Mouse (Mus musculus): ENCODE results near the gene Ctsc. TPM values are rescaled to one million over a fixed set of nuclear protein-coding genes. Genes with fewer than 3 reads are reported as not detected.
"Not testable (repeated sequence)": the region's sequence is repeated elsewhere in the genome, so short reads cannot be mapped to it uniquely, and the experiment has no call there.

Ctsc gene
- 34.5 and 52.7 TPM in 2 replicates for polyA plus RNA-seq (2012; rRNA removed)

DNA sequence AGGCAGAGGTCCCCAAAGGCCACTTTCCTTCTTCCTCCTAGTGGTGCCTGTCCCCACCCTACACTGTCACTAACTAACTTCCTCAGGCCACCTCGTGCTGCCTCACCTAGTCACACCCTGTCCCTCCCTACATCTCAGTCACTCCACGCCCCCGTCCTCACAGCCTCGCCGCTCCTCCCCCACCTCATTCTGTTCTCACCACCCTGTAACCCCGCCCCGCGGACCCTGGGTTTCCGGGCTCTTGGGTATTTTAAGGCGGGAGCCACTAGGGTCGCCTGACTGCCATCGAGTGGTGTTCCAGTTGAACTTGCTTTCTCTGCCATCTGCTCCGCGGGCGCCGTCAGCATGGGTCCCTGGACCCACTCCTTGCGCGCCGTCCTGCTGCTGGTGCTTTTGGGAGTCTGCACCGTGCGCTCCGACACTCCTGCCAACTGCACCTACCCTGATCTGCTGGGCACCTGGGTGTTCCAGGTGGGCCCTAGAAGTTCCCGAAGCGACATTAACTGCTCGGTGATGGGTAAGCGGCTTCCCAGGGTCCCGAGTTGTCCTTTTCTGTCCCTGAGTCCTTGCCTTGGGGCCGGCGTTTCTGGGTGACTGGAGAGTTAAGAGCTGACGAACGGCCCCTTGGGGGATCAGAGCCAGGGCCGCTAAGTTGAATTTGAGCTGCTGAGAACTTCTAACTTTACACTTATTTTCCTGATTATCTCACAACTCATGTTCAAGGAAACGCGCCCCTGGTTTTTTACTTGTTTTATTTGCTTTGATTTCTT lies at the start of gene Ctsc:
TSS of gene Ctsc (plus strand) at position 228 of the 770 bp plus-strand sequence.
- DNase-seq (ENCODE audit: low read depth), result no peak

GRCm38 (mm10) chr7:88229051-88229450 lies 48.8 kb upstream of the Ctsc start:
- DNase-seq (ENCODE audit: low read depth), result no peak

DNA sequence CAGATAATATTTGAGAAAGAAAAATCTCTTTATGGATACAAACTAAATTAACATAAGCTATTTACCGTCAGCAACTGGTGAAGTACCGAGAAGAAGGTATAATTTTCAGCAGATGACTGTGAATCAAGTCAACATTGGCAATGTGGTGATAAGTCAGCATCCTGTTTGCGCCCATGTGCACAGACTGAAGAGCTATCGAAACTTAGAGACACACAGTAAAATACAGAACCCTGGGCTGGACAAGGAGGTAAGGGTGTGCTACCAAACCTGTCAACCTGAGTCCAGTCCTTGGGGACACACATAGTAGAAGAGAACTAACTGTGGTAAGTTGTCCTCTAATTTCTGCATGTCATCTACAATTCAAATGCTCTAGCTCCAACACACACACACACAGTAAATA lies 47.8 kb upstream of the Ctsc start:
- no peak for DNase-seq (ENCODE audit: low read depth)

GRCm38 (mm10) chr7:88230756-88231522 lies 46.9 kb upstream of the Ctsc start:
- no peak for DNase-seq (ENCODE audit: low read depth)

- DNase-seq (ENCODE audit: low read depth), result no peak
Measured at GRCm38 (mm10) chr7:88243059-88243458, 34.8 kb upstream of the Ctsc start.

GRCm38 (mm10) chr7:88244462-88244861 lies 33.4 kb upstream of the Ctsc start:
- DNase-seq (ENCODE audit: low read depth), result no peak

GRCm38 (mm10) chr7:88250380-88250779 lies 27.5 kb upstream of the Ctsc start:
- DNase-seq (ENCODE audit: low read depth), result not testable (repeated sequence)

GRCm38 (mm10) chr7:88251535-88251934 lies 26.4 kb upstream of the Ctsc start:
- no peak for DNase-seq (ENCODE audit: low read depth)

- no peak for DNase-seq (ENCODE audit: low read depth)
Measured at GRCm38 (mm10) chr7:88252129-88252528, 25.8 kb upstream of the Ctsc start.

DNA sequence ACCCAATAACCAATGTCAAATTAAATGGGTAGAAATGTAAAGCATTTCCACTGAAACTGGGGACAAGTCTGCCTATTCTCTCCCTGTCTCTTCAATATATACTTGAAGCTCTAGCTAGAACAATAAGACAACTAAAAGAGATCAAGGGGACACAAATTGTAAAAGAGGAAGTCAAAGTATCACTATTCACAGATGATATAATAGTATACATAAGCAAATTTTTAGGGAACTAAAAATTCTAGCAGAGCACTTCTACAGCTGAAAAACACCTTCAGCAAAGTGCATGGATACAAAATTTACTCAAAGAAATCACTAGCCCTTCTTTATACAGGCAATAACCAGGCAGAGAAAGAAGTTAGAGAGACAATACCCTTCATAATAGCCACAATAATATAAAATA lies 23.0 kb upstream of the Ctsc start:
- no peak for DNase-seq (ENCODE audit: low read depth)

- DNase-seq (ENCODE audit: low read depth), result no peak
Measured at GRCm38 (mm10) chr7:88259155-88259925, 18.5 kb upstream of the Ctsc start.

- no peak for DNase-seq (ENCODE audit: low read depth)
Measured at GRCm38 (mm10) chr7:88261799-88262198, 16.1 kb upstream of the Ctsc start.

GRCm38 (mm10) chr7:88264861-88265260 lies 13.0 kb upstream of the Ctsc start:
- no peak for DNase-seq (ENCODE audit: low read depth)

- DNase-seq (ENCODE audit: low read depth), result no peak
Measured at GRCm38 (mm10) chr7:88269913-88270312, 8.0 kb upstream of the Ctsc start.

DNA sequence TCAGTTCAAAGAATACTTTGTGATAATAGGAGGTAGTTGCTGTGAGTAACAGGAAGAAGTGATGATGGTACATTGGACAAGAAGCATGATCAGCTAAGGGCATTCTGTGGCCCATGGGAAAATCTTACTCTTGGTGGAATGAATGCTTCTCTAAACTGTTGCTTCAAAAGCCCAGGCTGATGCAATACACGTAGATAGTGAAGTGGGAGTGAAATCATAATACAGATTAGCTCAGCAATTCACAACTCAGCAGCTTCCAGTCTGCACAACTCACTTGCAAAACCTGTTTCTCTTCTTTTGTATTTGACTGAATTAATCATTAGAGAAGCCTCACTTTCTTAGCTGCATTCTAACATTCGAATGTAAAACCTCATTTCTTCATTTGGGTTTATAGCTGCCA lies 6.4 kb upstream of the Ctsc start:
- no peak for DNase-seq (ENCODE audit: low read depth)

GRCm38 (mm10) chr7:88276914-88277765 lies 745 bp upstream of the Ctsc start:
- DNase-seq (ENCODE audit: low read depth), result no peak

- DNase-seq (ENCODE audit: low read depth), result no peak
Measured at GRCm38 (mm10) chr7:88278628-88279196, 827 bp downstream of the Ctsc start.

DNA sequence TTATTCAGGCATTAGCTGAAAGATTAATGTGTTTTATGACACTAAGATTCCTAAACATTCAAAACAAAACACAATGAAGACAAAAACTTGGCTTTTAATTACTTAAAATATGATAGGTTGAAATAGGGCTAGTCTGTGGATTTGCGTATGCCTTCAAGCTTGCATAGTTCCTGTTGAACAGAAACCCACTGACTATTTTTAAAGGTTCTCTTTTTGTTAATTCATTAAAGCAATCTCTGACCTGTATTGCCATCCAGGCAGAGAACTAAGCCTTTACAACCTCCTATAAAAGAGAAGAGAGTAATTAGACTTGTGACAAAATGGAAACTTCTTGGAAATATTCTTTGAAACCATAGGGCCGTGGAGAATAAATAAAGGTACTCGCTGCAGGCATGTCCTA lies 7.4 kb downstream of the Ctsc start:
- DNase-seq (ENCODE audit: low read depth), result no peak

DNA sequence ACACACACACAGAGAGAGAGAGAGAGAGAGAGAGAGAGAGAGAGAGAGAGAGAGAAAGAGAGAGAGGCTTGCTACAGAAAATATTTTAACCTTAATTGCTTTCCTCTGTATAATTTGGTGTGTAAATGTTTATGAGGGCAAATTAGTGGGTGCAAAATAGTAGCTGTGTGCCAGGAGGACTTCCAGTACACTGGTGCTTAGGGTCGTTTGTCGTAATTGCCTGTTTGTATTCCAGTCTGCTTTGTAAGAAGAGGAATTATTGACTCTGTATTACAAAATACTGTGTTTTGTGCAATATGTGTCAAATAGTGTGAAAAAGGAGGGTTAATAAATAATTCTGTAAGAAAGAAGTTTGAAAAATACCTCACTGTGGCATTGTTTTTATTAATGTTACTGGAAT lies 13.2 kb downstream of the Ctsc start:
- DNase-seq (ENCODE audit: low read depth), result no peak

- DNase-seq (ENCODE audit: low read depth), result no peak
Measured at GRCm38 (mm10) chr7:88292044-88292443, 14.2 kb downstream of the Ctsc start.

DNA sequence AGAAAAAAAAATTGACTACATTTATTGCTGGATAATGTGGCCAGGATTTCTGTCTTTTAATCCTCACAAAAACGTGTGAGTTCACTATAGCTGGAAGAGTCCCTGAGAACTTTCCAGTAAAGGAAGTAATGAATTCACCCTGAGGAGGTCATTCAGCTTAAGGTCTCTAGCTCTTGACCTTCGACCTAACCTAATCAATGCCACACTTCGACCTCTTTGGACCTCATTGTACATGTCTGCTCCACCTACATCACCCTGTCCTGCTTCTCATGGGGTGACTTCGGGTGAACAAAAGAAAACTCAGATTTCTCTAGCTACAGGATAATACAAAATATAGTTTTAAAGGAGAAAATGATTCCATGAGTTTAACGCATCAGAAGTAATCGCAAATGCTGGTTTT lies 16.0 kb downstream of the Ctsc start:
- DNase-seq (ENCODE audit: low read depth), result no peak

Measured in gonadal fat pad, adult 2 months (tissue).